Mouse (Mus musculus) layer of hippocampus, adult 11-12 months (tissue): Measurements from ENCODE around the gene Mei1.

Experiments
- DNase-seq: peaks from one replicate; pipeline ENCODE4 v3.0.0; 2022; ENCODE audit warnings: low spot score

Gene Mei1

GRCm38 (mm10) chr15:82069898-82070297 lies at the start of gene Mei1:
Gene Mei1 (plus strand): TSS chr15:82069996.
- DNase-seq = no peak

GRCm38 (mm10) chr15:82022535-82023088 lies 47.2 kb upstream of the Mei1 start:
- DNase-seq = no peak

- no peak for DNase-seq
These were observed 45.7 kb upstream of the Mei1 start for GRCm38 (mm10) chr15:82023965-82024635.

GRCm38 (mm10) chr15:82027276-82027675 lies 42.5 kb upstream of the Mei1 start:
- no peak for DNase-seq

GRCm38 (mm10) chr15:82027726-82028125 lies 42.1 kb upstream of the Mei1 start:
- DNase-seq = no peak

GRCm38 (mm10) chr15:82032386-82032785 lies 37.4 kb upstream of the Mei1 start:
- no peak for DNase-seq

- DNase-seq = no peak
These were observed 36.0 kb upstream of the Mei1 start, which contains the start of gene Desi1 for GRCm38 (mm10) chr15:82033762-82034161. Gene Desi1 (minus strand): TSS chr15:82033862.

GRCm38 (mm10) chr15:82035904-82036689 lies 33.7 kb upstream of the Mei1 start:
- DNase-seq = no peak

- peak; percentile 62 for DNase-seq
These were observed 29.1 kb upstream of the Mei1 start for GRCm38 (mm10) chr15:82040650-82041049.

- DNase-seq = no peak
These were observed 25.5 kb upstream of the Mei1 start for GRCm38 (mm10) chr15:82044166-82044784.

GRCm38 (mm10) chr15:82046246-82046891 lies 23.4 kb upstream of the Mei1 start:
- DNase-seq = peak; percentile 32

GRCm38 (mm10) chr15:82047080-82047883 lies 22.5 kb upstream of the Mei1 start, which contains the start of gene Snu13:
Gene Snu13 (minus strand): TSS chr15:82047598.
- DNase-seq = peak; percentile 91

GRCm38 (mm10) chr15:82052544-82052943 lies 17.3 kb upstream of the Mei1 start:
- no peak for DNase-seq

- no peak for DNase-seq
These were observed 11.0 kb upstream of the Mei1 start, which contains the start of gene 4930407I10Rik for GRCm38 (mm10) chr15:82058719-82059201. Gene 4930407I10Rik (plus strand): TSS chr15:82059151.

GRCm38 (mm10) chr15:82063909-82064308 lies 5.9 kb upstream of the Mei1 start:
- no peak for DNase-seq

- DNase-seq = peak; percentile 90
These were observed 4.3 kb upstream of the Mei1 start for GRCm38 (mm10) chr15:82065511-82065910.

GRCm38 (mm10) chr15:82071816-82072469 lies 2.1 kb downstream of the Mei1 start:
- DNase-seq = no peak

GRCm38 (mm10) chr15:82073490-82073889 lies 3.7 kb downstream of the Mei1 start:
- DNase-seq = no peak

GRCm38 (mm10) chr15:82079883-82080282 lies 10.1 kb downstream of the Mei1 start:
- DNase-seq = no peak

- peak; percentile 70 for DNase-seq
These were observed 11.4 kb downstream of the Mei1 start for GRCm38 (mm10) chr15:82081161-82081560.
